Mouse (Mus musculus): ENCODE measurements around the gene D730048I06Rik. TPM values are rescaled to one million over a fixed set of nuclear protein-coding genes. Genes with fewer than 3 reads are reported as not detected.

Gene D730048I06Rik
- not detected for polyA plus RNA-seq (2012; fragmentation: generic; extraction: Trizol)

DNA sequence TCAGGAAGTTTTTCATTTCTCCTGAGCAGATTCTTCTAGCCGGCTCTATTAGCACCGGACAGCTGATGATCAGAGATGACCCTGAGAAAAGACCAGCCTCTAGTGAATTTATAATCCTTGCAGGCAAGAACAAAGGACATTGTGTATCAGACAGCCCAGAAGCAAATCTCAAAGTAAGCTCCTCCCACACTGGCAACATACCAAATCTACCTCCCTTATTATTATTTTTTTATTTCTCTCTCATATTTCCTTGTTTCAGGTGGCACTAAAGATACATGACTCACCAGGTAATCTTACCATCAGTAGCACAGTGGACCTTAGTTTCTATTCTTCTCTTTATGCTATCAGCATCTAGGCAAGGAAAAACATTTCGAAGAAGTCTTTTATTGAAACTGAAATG lies at the start of gene D730048I06Rik, which contains the start of gene Gm27235:
Gene D730048I06Rik, minus strand, starts transcription at position 112 of the 400 bp plus-strand sequence.
Gene Gm27235, minus strand, starts transcription at position 101 of the 400 bp plus-strand sequence.

GRCm38 (mm10) chr9:35778009-35778408 lies 11.9 kb downstream of the D730048I06Rik start, which contains the start of gene Gm17727:
TSS of gene Gm17727 (minus strand) at chr9:35778109.

DNA sequence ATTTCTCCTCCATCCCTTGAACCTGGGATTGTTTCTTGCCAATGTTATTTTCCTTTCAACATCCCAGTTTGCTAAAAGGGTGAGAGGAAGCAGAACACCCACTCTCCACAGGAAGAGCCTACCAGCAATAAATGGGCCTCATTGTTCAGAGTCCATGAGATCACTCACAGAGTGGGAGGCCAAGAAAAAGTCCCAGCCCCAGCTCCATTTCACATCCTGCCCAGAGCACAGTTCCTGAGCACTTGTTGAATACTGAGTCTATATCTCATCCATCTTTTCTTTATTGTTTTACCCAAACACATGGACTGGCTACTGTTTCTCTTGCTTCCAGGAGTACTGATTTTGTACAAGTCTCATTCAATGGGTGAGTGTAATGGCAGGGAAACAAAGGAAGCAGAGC lies 49.2 kb downstream of the D730048I06Rik start, which contains the start of gene Gm17677:
Gene Gm17677, plus strand, starts transcription at position 301 of the 400 bp plus-strand sequence.

Other genes starting within 250 kb of the D730048I06Rik start
- not detected for gene Ddx25, start 231.6 kb downstream of the D730048I06Rik start, polyA plus RNA-seq (2012; fragmentation: generic; extraction: Trizol)
- gene Pus3, start 231.5 kb downstream of the D730048I06Rik start, polyA plus RNA-seq (2012; fragmentation: generic; extraction: Trizol): 1 to 10 TPM in 1 of 2 experiments, under 1 TPM in 1; 0.25 to 2.1 TPM
- gene Pate2, start 219.8 kb downstream of the D730048I06Rik start, polyA plus RNA-seq (2012; fragmentation: generic; extraction: Trizol): under 1 TPM; 0.08 to 0.25 TPM
- gene Hyls1, start 219.7 kb downstream of the D730048I06Rik start, polyA plus RNA-seq (2012; fragmentation: generic; extraction: Trizol): 1 to 10 TPM in 1 of 2 experiments, under 1 TPM in 1; 0.46 to 5.7 TPM
- gene Pate4, start 178.2 kb downstream of the D730048I06Rik start, polyA plus RNA-seq (2012; fragmentation: generic; extraction: Trizol): not detected
- not detected for gene Pate3, start 141.9 kb downstream of the D730048I06Rik start, polyA plus RNA-seq (2012; fragmentation: generic; extraction: Trizol)
- gene Pate1, start 102.7 kb downstream of the D730048I06Rik start, polyA plus RNA-seq (2012; fragmentation: generic; extraction: Trizol): not detected
- not detected for gene Gm17677, start 49.1 kb downstream of the D730048I06Rik start, polyA plus RNA-seq (2012; fragmentation: generic; extraction: Trizol)
- not detected for gene Gm17727, start 12.0 kb downstream of the D730048I06Rik start, polyA plus RNA-seq (2012; fragmentation: generic; extraction: Trizol)
- not detected for gene Gm27235, start within 50 bp of the D730048I06Rik start, polyA plus RNA-seq (2012; fragmentation: generic; extraction: Trizol)
- gene 9230110F15Rik, start 54.0 kb upstream of the D730048I06Rik start, polyA plus RNA-seq (2012; fragmentation: generic; extraction: Trizol): not detected
- gene 9230113P08Rik, start 118.3 kb upstream of the D730048I06Rik start, polyA plus RNA-seq (2012; fragmentation: generic; extraction: Trizol): not detected